Mouse (Mus musculus) liver, adult (tissue): ENCODE measurements around the gene Ttc27.

ENCODE experiments used
- GATA4 ChIP-seq: IDR thresholded peaks from 2 replicates; pipeline ENCODE4 v1.6.1; 2014; ENCODE audit warnings: mild to moderate bottlenecking, low read length; ENCODE audit not compliant: insufficient replicate concordance

Ttc27 gene

GRCm38 (mm10) chr17:74717091-74717617 is 378 bp upstream of the Ttc27 start:
- no peak for TF ChIP-seq GATA4

GRCm38 (mm10) chr17:74732872-74733271 is 15.3 kb downstream of the Ttc27 start:
- no peak for TF ChIP-seq GATA4

GRCm38 (mm10) chr17:74735392-74735791 is 17.9 kb downstream of the Ttc27 start:
- TF ChIP-seq GATA4 = no peak

GRCm38 (mm10) chr17:74749659-74750058 is 32.1 kb downstream of the Ttc27 start:
- TF ChIP-seq GATA4 = no peak

- TF ChIP-seq GATA4 = no peak
Observed at GRCm38 (mm10) chr17:74751026-74751425, 33.5 kb downstream of the Ttc27 start.

GRCm38 (mm10) chr17:74752906-74753627 is 35.5 kb downstream of the Ttc27 start:
- no peak for TF ChIP-seq GATA4

GRCm38 (mm10) chr17:74753628-74754104 is 36.1 kb downstream of the Ttc27 start:
- no peak for TF ChIP-seq GATA4

GRCm38 (mm10) chr17:74754369-74755118 is 37.0 kb downstream of the Ttc27 start:
- no peak for TF ChIP-seq GATA4

GRCm38 (mm10) chr17:74769390-74769811 is 51.9 kb downstream of the Ttc27 start:
- TF ChIP-seq GATA4 = no peak

GRCm38 (mm10) chr17:74772364-74772763 is 54.8 kb downstream of the Ttc27 start:
- TF ChIP-seq GATA4 = no peak

- TF ChIP-seq GATA4 = no peak
Observed at GRCm38 (mm10) chr17:74773556-74773955, 56.0 kb downstream of the Ttc27 start.

GRCm38 (mm10) chr17:74780133-74780532 is 62.6 kb downstream of the Ttc27 start:
- TF ChIP-seq GATA4 = no peak

- no peak for TF ChIP-seq GATA4
Observed at GRCm38 (mm10) chr17:74780627-74781026, 63.1 kb downstream of the Ttc27 start.

GRCm38 (mm10) chr17:74781911-74782310 is 64.4 kb downstream of the Ttc27 start:
- no peak for TF ChIP-seq GATA4

- no peak; the same call in 1 of the 2 replicates for TF ChIP-seq GATA4
Observed at GRCm38 (mm10) chr17:74785586-74785985, 68.1 kb downstream of the Ttc27 start.

GRCm38 (mm10) chr17:74786198-74786734 is 68.7 kb downstream of the Ttc27 start:
- TF ChIP-seq GATA4 = no peak

- TF ChIP-seq GATA4 = no peak
Observed at GRCm38 (mm10) chr17:74796023-74796699, 78.6 kb downstream of the Ttc27 start.
